Mouse (Mus musculus) intestine, postnatal 0 days (tissue): ENCODE results near the gene Sema6d. TPM values are rescaled to one million over a fixed set of nuclear protein-coding genes. Genes with fewer than 3 reads are reported as not detected.

Experiments
- ATAC-seq: fragments of 200-750 bp; cut with Nextera tagmentation; 2 replicates; pipeline ENCODE4 v1.8.0; 2017; ENCODE audit warnings: mild to moderate bottlenecking, moderate TSS enrichment, moderate library complexity
- H3K27ac ChIP-seq: fragments of 300-500 bp; sonication (generic); 2 replicates; pipeline ENCODE4 v1.5.1; 2014; ENCODE audit warnings: mild to moderate bottlenecking, low read depth, low read length, moderate library complexity
- H3K27me3 ChIP-seq: fragments of 300-500 bp; sonication (generic); replicated peaks from 2 replicates; pipeline ENCODE4 v1.6.1; 2014; ENCODE audit warnings: low read length, mixed read lengths; ENCODE audit not compliant: control insufficient read depth, insufficient read depth
- H3K36me3 ChIP-seq: fragments of 300-500 bp; sonication (generic); 2 replicates; pipeline ENCODE4 v1.6.1; 2014; ENCODE audit warnings: mild to moderate bottlenecking, moderate library complexity; ENCODE audit not compliant: control insufficient read depth, insufficient read depth
- H3K4me1 ChIP-seq: fragments of 300-500 bp; sonication (generic); replicated peaks from 2 replicates; pipeline ENCODE4 v1.6.1; 2014; ENCODE audit warnings: antibody characterized with exemption, low read length, mixed read lengths; ENCODE audit not compliant: control insufficient read depth, insufficient read depth
- H3K4me2 ChIP-seq: fragments of 300-500 bp; sonication (generic); replicated peaks from 2 replicates; pipeline ENCODE4 v1.6.1; 2014; ENCODE audit warnings: low read depth, mild to moderate bottlenecking, moderate library complexity
- H3K4me3 ChIP-seq: fragments of 300-500 bp; sonication (generic); 2 replicates; pipeline ENCODE4 v1.5.1; 2014; ENCODE audit warnings: low read depth, low read length
- H3K9ac ChIP-seq: fragments of 300-500 bp; sonication (generic); 2 replicates; pipeline ENCODE4 v1.6.1; 2014; ENCODE audit warnings: mild to moderate bottlenecking, low read depth, low read length
- H3K9me3 ChIP-seq: fragments of 300-500 bp; sonication (generic); 2 replicates; pipeline ENCODE4 v1.6.1; 2016; ENCODE audit warnings: mixed run types; ENCODE audit not compliant: control insufficient read depth
- CTCF ChIP-seq: sonication (generic); IDR thresholded peaks from 2 replicates; pipeline ENCODE4 v1.5.1; 2016; ENCODE audit warnings: low read depth, mild to moderate bottlenecking, control low read depth, antibody characterized with exemption, moderate library complexity
- WGBS: fragments of 180-500 bp; shearing (Covaris S2); extraction: QIAGEN DNeasy Blood & Tissue Kit; methylation state at CpG from one replicate; pipeline ENCODE4 v1.1.7; 2014; 5-methylcytosine and 5-hydroxymethylcytosine counted together
- polyA plus RNA-seq: library from polyadenylated mRNA; unstranded; fragments of >200 nt; fragmentation: Nextera tagmentation; extraction: Ambion mirVana; gene quantifications from 2 replicates; pipeline ENCODE4 v1.2.1, GENCODE M21; 2015

Gene Sema6d
- polyA plus RNA-seq, 1 experiment from 2014 or later: 10.4 TPM

DNA sequence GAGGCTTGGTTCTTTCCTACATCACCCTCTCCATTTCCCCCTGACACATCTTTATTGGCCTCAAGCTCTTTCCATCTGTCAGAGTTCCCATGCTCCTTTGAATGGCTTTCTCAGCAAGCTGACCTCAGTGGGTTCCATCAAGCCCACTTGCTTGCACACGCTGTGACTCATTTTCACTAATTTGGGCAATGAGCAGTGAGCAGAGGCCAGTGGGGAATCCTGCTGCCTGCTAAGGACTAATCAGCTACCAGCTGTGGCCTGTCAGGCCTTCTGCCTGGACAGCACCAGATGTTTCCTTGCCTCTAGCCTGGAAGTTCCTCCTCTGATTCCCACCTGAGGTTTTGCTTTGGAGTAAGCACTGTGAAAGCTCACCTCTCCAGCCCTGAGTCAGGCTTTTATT is 168.3 kb downstream of the Sema6d start:
- H3K36me3 ChIP-seq: no peaks in the 10 kb centered on the region
- no peak overlapping the region for H3K4me3 ChIP-seq
- H3K9ac ChIP-seq: no peak overlapping the region
- H3K4me1 ChIP-seq: no peaks in the 10 kb centered on the region
- no peak for ATAC-seq
- H3K4me2 ChIP-seq: no peak overlapping the region
- H3K27ac ChIP-seq: no peak overlapping the region
- no peak for TF ChIP-seq CTCF
- H3K9me3 ChIP-seq: no peaks in the 10 kb centered on the region
- H3K27me3 ChIP-seq: no peaks in the 10 kb centered on the region
- 68% methylated on average over 1 of the region's 1 CpGs for WGBS

GRCm38 (mm10) chr2:124264309-124264708 is 174.5 kb downstream of the Sema6d start:
- H3K4me1 ChIP-seq: no peaks in the 10 kb centered on the region
- no peak overlapping the region for H3K4me3 ChIP-seq
- no peak overlapping the region for H3K27ac ChIP-seq
- no peaks in the 10 kb centered on the region for H3K36me3 ChIP-seq
- no peaks in the 10 kb centered on the region for H3K27me3 ChIP-seq
- no peak overlapping the region for H3K9ac ChIP-seq
- no peak for TF ChIP-seq CTCF
- no peak overlapping the region for H3K4me2 ChIP-seq
- no peaks in the 10 kb centered on the region for H3K9me3 ChIP-seq
- ATAC-seq: no peak
- WGBS: 80% methylated on average over 3 of the region's 3 CpGs

- Histone ChIP-seq H3K9ac (no peak overlapping the region), H3K36me3 (no peaks in the 10 kb centered on the region), H3K4me3 (no peak overlapping the region), H3K4me2 (no peak overlapping the region), H3K27ac (no peak overlapping the region), H3K9me3 (no peaks in the 10 kb centered on the region), H3K4me1 (no peaks in the 10 kb centered on the region), H3K27me3 (no peaks in the 10 kb centered on the region)
- ATAC-seq: no peak
- 81% methylated on average over 6 of the region's 6 CpGs for WGBS
- no peak for TF ChIP-seq CTCF
Measured at GRCm38 (mm10) chr2:124271156-124271555, 181.4 kb downstream of the Sema6d start.

- Histone ChIP-seq H3K4me2 (no peak overlapping the region), H3K27me3 (no peaks in the 10 kb centered on the region), H3K36me3 (no peaks in the 10 kb centered on the region), H3K27ac (no peak overlapping the region), H3K9ac (no peak overlapping the region), H3K4me1 (0 out of 2 replicates have a peak, but pooled peaks cover 3% of the 10 kb centered on the region), H3K9me3 (no peaks in the 10 kb centered on the region), H3K4me3 (no peak overlapping the region)
- WGBS: 91% methylated on average over 1 of the region's 1 CpGs
- ATAC-seq: no peak
- TF ChIP-seq CTCF: no peak
Measured at GRCm38 (mm10) chr2:124277492-124277891, 187.7 kb downstream of the Sema6d start.

- Histone ChIP-seq H3K4me2 (no peak overlapping the region), H3K9me3 (no peaks in the 10 kb centered on the region), H3K9ac (no peak overlapping the region), H3K27me3 (no peaks in the 10 kb centered on the region), H3K4me3 (no peak overlapping the region), H3K4me1 (no peaks in the 10 kb centered on the region), H3K27ac (no peak overlapping the region), H3K36me3 (no peaks in the 10 kb centered on the region)
- no peak for ATAC-seq
- 96% methylated on average over 2 of the region's 2 CpGs for WGBS
- no peak for TF ChIP-seq CTCF
Measured at GRCm38 (mm10) chr2:124285109-124285508, 195.3 kb downstream of the Sema6d start.

DNA sequence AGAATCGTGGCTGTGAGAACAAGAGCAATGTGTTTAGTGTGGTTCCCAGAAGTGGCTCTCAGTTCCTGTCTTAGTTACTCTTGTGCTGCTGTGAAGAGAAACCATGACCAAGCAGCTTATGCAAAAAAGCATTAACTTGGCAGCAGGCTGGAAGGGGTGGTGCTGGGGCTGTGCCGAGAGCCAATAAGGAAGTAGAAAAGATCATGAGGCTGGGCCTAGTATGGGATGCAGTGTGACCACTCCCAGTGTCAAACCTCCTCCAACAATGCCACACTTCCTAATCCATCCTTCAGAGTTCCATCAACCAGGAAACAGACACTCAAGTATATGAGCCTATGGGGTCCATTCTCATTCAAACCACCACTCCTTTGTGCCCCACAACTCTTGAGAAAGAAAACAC is 199.6 kb downstream of the Sema6d start:
- H3K9ac ChIP-seq: no peak overlapping the region
- H3K27me3 ChIP-seq: no peaks in the 10 kb centered on the region
- no peaks in the 10 kb centered on the region for H3K36me3 ChIP-seq
- WGBS: 86% methylated on average over 2 of the region's 2 CpGs
- H3K4me1 ChIP-seq: no peaks in the 10 kb centered on the region
- TF ChIP-seq CTCF: no peak
- H3K4me2 ChIP-seq: no peak overlapping the region
- H3K27ac ChIP-seq: no peak overlapping the region
- no peak for ATAC-seq
- no peaks in the 10 kb centered on the region for H3K9me3 ChIP-seq
- no peak overlapping the region for H3K4me3 ChIP-seq

- WGBS: 93% methylated on average over 3 of the region's 3 CpGs
- no peak overlapping the region for H3K9ac ChIP-seq
- ATAC-seq: no peak
- H3K4me1 ChIP-seq: no peaks in the 10 kb centered on the region
- no peaks in the 10 kb centered on the region for H3K36me3 ChIP-seq
- no peak for TF ChIP-seq CTCF
- H3K4me3 ChIP-seq: no peak overlapping the region
- no peak overlapping the region for H3K27ac ChIP-seq
- no peak overlapping the region for H3K4me2 ChIP-seq
- H3K9me3 ChIP-seq: no peaks in the 10 kb centered on the region
- H3K27me3 ChIP-seq: no peaks in the 10 kb centered on the region
Measured at GRCm38 (mm10) chr2:124291145-124291544, 201.4 kb downstream of the Sema6d start.
